In genomic region chr7:30008020-30008690, GRCm38 (mm10) we compare ENCODE assay signal across 12 mouse cellular contexts. TPM values are rescaled to one million over a fixed set of nuclear protein-coding genes. Genes with fewer than 3 reads are reported as not detected.
DNase-seq lines count a peak whose midpoint lies in the region; ATAC-seq and TF ChIP-seq lines count a peak whose summit lies in the region.
"Had no signal": no experiment of that assay in that cellular context is flagged by ENCODE, and none has a peak within 500 bp of the region (broad histone marks: within the 10 kb centered on the region; RNA-seq: fewer than 3 reads in every experiment).

No protein-coding gene starts in this region.

- DNase-seq in kidney, postnatal 10 days = no peak
- DNase-seq in CH12.LX (ENCODE audit: extremely low read depth) = no peak
- no peak for DNase-seq in embryonic facial prominence, embryonic 10.5 days (ENCODE audit: low spot score)
- no peak for DNase-seq in cerebellum, adult 2 months
- DNase-seq in left cerebral cortex, postnatal 36 days (ENCODE audit: low spot score in 2 of 2) = no peak
- no peak for DNase-seq in frontal cortex, adult 2 months (ENCODE audit: extremely low spot score in 1 of 2, low spot score in 1 of 2)
- DNase-seq: cerebellum, adult 11-12 months; thymus, adult 18-20 months had no signal

- H3K4me2 ChIP-seq in kidney, embryonic 15.5 days = no peak overlapping the region
- H3K4me2 ChIP-seq in CH12.LX (ENCODE audit: insufficient read depth, low read depth, poor library complexity, severe bottlenecking) = no peak overlapping the region
- no peak overlapping the region for H3K4me2 ChIP-seq in limb, embryonic 13.5 days (replicated peaks)
- H3K4me2 ChIP-seq: forebrain, embryonic 12.5 days; heart, embryonic 12.5 days had no signal

- no peak for TF ChIP-seq CTCF in CH12.LX (conservative IDR thresholded peaks at IDR 0.05 in 1 of 2, IDR thresholded peaks at IDR 0.05 in 1 of 2; ENCODE audit: low read depth in 2 of 2, low read length in 2 of 2)
- no peak for TF ChIP-seq CTCF in cerebellum, adult 2 months (IDR thresholded peaks at IDR 0.05; ENCODE audit: borderline replicate concordance, insufficient read depth, low read depth, low read length)

- H3K27ac ChIP-seq in kidney, embryonic 15.5 days = peak overlapping the region; percentile 78
- peak overlapping the region; percentile 49; the same call in 1 of the 2 replicates for H3K27ac ChIP-seq in CH12.LX (ENCODE audit: insufficient read depth, low read depth)
- H3K27ac ChIP-seq in embryonic facial prominence, embryonic 10.5 days (replicated peaks) = peak overlapping the region; percentile 60
- peak overlapping the region; percentile 85 for H3K27ac ChIP-seq in limb, embryonic 13.5 days
- H3K27ac ChIP-seq in cerebellum, adult 2 months (ENCODE audit: insufficient read depth, low read length) = no peak overlapping the region

- TF ChIP-seq RAD21 in CH12.LX (IDR thresholded peaks at IDR 0.05; ENCODE audit: low read depth, low read length) = no peak

- no peaks in the 10 kb centered on the region for H3K27me3 ChIP-seq in kidney, embryonic 15.5 days
- no peaks in the 10 kb centered on the region for H3K27me3 ChIP-seq in CH12.LX (replicated peaks)
- no peaks in the 10 kb centered on the region for H3K27me3 ChIP-seq in embryonic facial prominence, embryonic 10.5 days (replicated peaks; ENCODE audit: low read depth, poor library complexity, severe bottlenecking)
- H3K27me3 ChIP-seq in limb, embryonic 13.5 days = no peaks in the 10 kb centered on the region
- no peaks in the 10 kb centered on the region for H3K27me3 ChIP-seq in cerebellum, adult 2 months (ENCODE audit: control insufficient read depth, insufficient read depth, low read length)
- H3K27me3 ChIP-seq: forebrain, embryonic 12.5 days; heart, embryonic 12.5 days had no signal

- peaks cover 34% of the 10 kb centered on the region for H3K4me1 ChIP-seq in kidney, embryonic 15.5 days
- peaks cover 0 to 6% of the 10 kb centered on the region in 2 experiments; a peak in 2 of 4 replicates for H3K4me1 ChIP-seq in CH12.LX (ENCODE audit: control insufficient read depth in 1 of 2, insufficient read depth in 2 of 2)
- H3K4me1 ChIP-seq in embryonic facial prominence, embryonic 10.5 days = peaks cover 37% of the 10 kb centered on the region
- peaks cover 14% of the 10 kb centered on the region for H3K4me1 ChIP-seq in limb, embryonic 13.5 days
- peaks cover 6% of the 10 kb centered on the region for H3K4me1 ChIP-seq in cerebellum, adult 2 months (ENCODE audit: control insufficient read depth, insufficient read depth, low read length)

- 63% methylated on average over 6 of the region's 6 CpGs for WGBS in kidney, embryonic 15.5 days
- 72% methylated on average over 6 of the region's 6 CpGs for WGBS in embryonic facial prominence, embryonic 10.5 days
- 66% methylated on average over 6 of the region's 6 CpGs for WGBS in limb, embryonic 13.5 days
- 32% methylated on average over 6 of the region's 6 CpGs for WGBS in cerebellum, adult 2 months

- H3K9me3 ChIP-seq in kidney, embryonic 15.5 days (replicated peaks) = no peaks in the 10 kb centered on the region
- no peaks in the 10 kb centered on the region for H3K9me3 ChIP-seq in CH12.LX (replicated peaks; ENCODE audit: low read length)
- no peaks in the 10 kb centered on the region for H3K9me3 ChIP-seq in embryonic facial prominence, embryonic 10.5 days
- H3K9me3 ChIP-seq in limb, embryonic 13.5 days = no peaks in the 10 kb centered on the region
- H3K9me3 ChIP-seq: forebrain, embryonic 12.5 days; heart, embryonic 12.5 days had no signal

- no peak overlapping the region for H3K9ac ChIP-seq in kidney, embryonic 15.5 days
- no peak overlapping the region for H3K9ac ChIP-seq in CH12.LX (ENCODE audit: insufficient read depth, low read depth)
- H3K9ac ChIP-seq in limb, embryonic 13.5 days = no peak overlapping the region
- H3K9ac ChIP-seq: forebrain, embryonic 12.5 days; heart, embryonic 12.5 days had no signal

- ATAC-seq in kidney, embryonic 15.5 days (replicated peaks; ENCODE audit: low FRiP score) = no peak
- ATAC-seq in limb, embryonic 13.5 days (ENCODE audit: low FRiP score, low read depth) = peak; percentile 51; the same call in 1 of the 2 replicates

- intact Hi-C loops in left cerebral cortex, postnatal 36 days (cut with DNase I) = no loop called here

- no peak for TF ChIP-seq EP300 in CH12.LX (IDR thresholded peaks at IDR 0.05; ENCODE audit: low read length)

- dilution Hi-C loops in CH12.LX (cut with MboI; ENCODE audit: extremely low pct_ligation_motif_present, extremely low pct_unique_long_range_greater_than_20kb, low sequenced_read_pairs) = no loop called here

- no peak overlapping the region for H3K4me3 ChIP-seq in kidney, embryonic 15.5 days (replicated peaks)
- H3K4me3 ChIP-seq in CH12.LX (replicated peaks in 1 of 3; ENCODE audit: low read depth in 2 of 3, low read length in 2 of 3, poor library complexity in 1 of 3) = no peak overlapping the region
- no peak overlapping the region for H3K4me3 ChIP-seq in embryonic facial prominence, embryonic 10.5 days
- no peak overlapping the region for H3K4me3 ChIP-seq in limb, embryonic 13.5 days
- H3K4me3 ChIP-seq in cerebellum, adult 2 months (replicated peaks; ENCODE audit: insufficient read depth, low read depth, low read length) = no peak overlapping the region
- H3K4me3 ChIP-seq: forebrain, embryonic 12.5 days; heart, embryonic 12.5 days had no signal

- no peaks in the 10 kb centered on the region for H3K79me2 ChIP-seq in CH12.LX (replicated peaks; ENCODE audit: control insufficient read depth, extremely low read depth, insufficient read depth, poor library complexity, severe bottlenecking)

- peaks cover 73% of the 10 kb centered on the region for H3K36me3 ChIP-seq in kidney, embryonic 15.5 days
- peaks cover 45 to 79% of the 10 kb centered on the region in 2 experiments for H3K36me3 ChIP-seq in CH12.LX (replicated peaks in 1 of 2; ENCODE audit: control insufficient read depth in 1 of 2, insufficient read depth in 1 of 2, low read length in 1 of 2)
- peaks cover 90% of the 10 kb centered on the region for H3K36me3 ChIP-seq in embryonic facial prominence, embryonic 10.5 days (replicated peaks)
- H3K36me3 ChIP-seq in limb, embryonic 13.5 days = peaks cover 63% of the 10 kb centered on the region

- in situ Hi-C loops in CH12.LX (cut with MboI; ENCODE audit: low pct_ligation_motif_present, low pct_unique_long_range_greater_than_20kb, low sequenced_read_pairs) = no loop called here

- TF ChIP-seq POLR2A in CH12.LX (IDR thresholded peaks at IDR 0.05; ENCODE audit: low read depth, low read length) = no peak
- TF ChIP-seq POLR2A in cerebellum, adult 2 months (IDR thresholded peaks at IDR 0.05; ENCODE audit: borderline replicate concordance, insufficient read depth, low read length) = no peak

TF ChIP-seq in CH12.LX, 34 proteins besides CTCF, POLR2A, EP300 and RAD21 (continues in another document):
- no peak for TF ChIP-seq MXI1 (IDR thresholded peaks at IDR 0.05; ENCODE audit: low read depth, low read length)
- no peak for TF ChIP-seq UBTF (IDR thresholded peaks at IDR 0.05; ENCODE audit: low read depth, low read length)
- TF ChIP-seq ZC3H11A (IDR thresholded peaks at IDR 0.05; ENCODE audit: low read depth, low read length) = no peak
- TF ChIP-seq CHD2 (IDR thresholded peaks at IDR 0.05; ENCODE audit: low read length) = no peak
- no peak for TF ChIP-seq SIN3A (IDR thresholded peaks at IDR 0.05; ENCODE audit: low read length)
- no peak for TF ChIP-seq CHD1 (IDR thresholded peaks at IDR 0.05; ENCODE audit: low read depth, low read length)
- TF ChIP-seq ETS1 (conservative IDR thresholded peaks at IDR 0.05; ENCODE audit: low read depth, low read length) = no peak
- TF ChIP-seq MYC (IDR thresholded peaks at IDR 0.05; ENCODE audit: low read depth, low read length) = no peak
- TF ChIP-seq ZMIZ1 (IDR thresholded peaks at IDR 0.05; ENCODE audit: low read depth, low read length) = no peak
- TF ChIP-seq MAFK (IDR thresholded peaks at IDR 0.05; ENCODE audit: insufficient replicate concordance, low read length) = no peak
- TF ChIP-seq MEF2A (IDR thresholded peaks at IDR 0.05; ENCODE audit: borderline replicate concordance, low read depth, low read length) = no peak
- TF ChIP-seq TBP (conservative IDR thresholded peaks at IDR 0.05; ENCODE audit: low read depth, low read length) = no peak

RNA-seq across cellular contexts. Expression of gene Zfp568, which starts 24.4 kb away (rescaled TPM):
- polyA plus RNA-seq in kidney, embryonic 15.5 days (2015; fragmentation: Nextera tagmentation; extraction: Ambion mirVana) = 17.7 and 19.5 TPM in 2 replicates
- 10.6 and 12.9 TPM in 2 replicates for total RNA-seq in CH12.LX (2012; rRNA removed)
- 12.6 and 15.1 TPM in 2 replicates for total RNA-seq in CH12.LX (2014; rRNA removed)
- polyA plus RNA-seq in CH12.LX (2012; ENCODE audit: insufficient read length, low read depth) = 10.8 and 11.5 TPM in 2 replicates
- polyA plus RNA-seq in embryonic facial prominence, embryonic 10.5 days (2016; fragmentation: Nextera tagmentation; extraction: Ambion mirVana) = 30.4 and 34.3 TPM in 2 replicates
- polyA plus RNA-seq in limb, embryonic 13.5 days (2015; fragmentation: Nextera tagmentation; extraction: Ambion mirVana) = 27.2 and 27.9 TPM in 2 replicates
- 3.3 and 4.2 TPM in 2 replicates for polyA plus RNA-seq in cerebellum, adult 2 months (2012; rRNA removed)
- total RNA-seq in left cerebral cortex, postnatal 36 days (2021) = 1 to 10 TPM; 3.2 to 5.3 TPM
- polyA plus RNA-seq in frontal cortex, adult 2 months (2012; rRNA removed) = 2.5 and 3.1 TPM in 2 replicates

RNA-seq across cellular contexts. Expression of gene Zfp14, which starts 43.0 kb away (rescaled TPM):
- polyA plus RNA-seq in kidney, embryonic 15.5 days (2015; fragmentation: Nextera tagmentation; extraction: Ambion mirVana) = 3.0 and 4.0 TPM in 2 replicates
- total RNA-seq in CH12.LX (2012; rRNA removed) = 0.34 TPM in 2 replicates
- total RNA-seq in CH12.LX (2014; rRNA removed) = 0.34 and 0.96 TPM in 2 replicates
- 0.31 and 0.54 TPM in 2 replicates for polyA plus RNA-seq in CH12.LX (2012; ENCODE audit: insufficient read length, low read depth)
- 3.4 and 4.5 TPM in 2 replicates for polyA plus RNA-seq in embryonic facial prominence, embryonic 10.5 days (2016; fragmentation: Nextera tagmentation; extraction: Ambion mirVana)
- polyA plus RNA-seq in limb, embryonic 13.5 days (2015; fragmentation: Nextera tagmentation; extraction: Ambion mirVana) = 6.1 and 6.8 TPM in 2 replicates
- polyA plus RNA-seq in cerebellum, adult 2 months (2012; rRNA removed) = 14.8 and 18.3 TPM in 2 replicates
- total RNA-seq in left cerebral cortex, postnatal 36 days (2021) = 1 to 10 TPM; 7.7 to 8.5 TPM
- 10.5 TPM in 2 replicates for polyA plus RNA-seq in frontal cortex, adult 2 months (2012; rRNA removed)

RNA-seq across cellular contexts. Expression of gene Zfp74, which starts 54.3 kb away (rescaled TPM):
- 12.0 and 12.2 TPM in 2 replicates for polyA plus RNA-seq in kidney, embryonic 15.5 days (2015; fragmentation: Nextera tagmentation; extraction: Ambion mirVana)
- total RNA-seq in CH12.LX (2012; rRNA removed) = 4.3 and 4.7 TPM in 2 replicates
- total RNA-seq in CH12.LX (2014; rRNA removed) = 3.8 and 4.1 TPM in 2 replicates
- polyA plus RNA-seq in CH12.LX (2012; ENCODE audit: insufficient read length, low read depth) = 6.7 and 6.9 TPM in 2 replicates
- polyA plus RNA-seq in embryonic facial prominence, embryonic 10.5 days (2016; fragmentation: Nextera tagmentation; extraction: Ambion mirVana) = 13.9 and 14.7 TPM in 2 replicates
- polyA plus RNA-seq in limb, embryonic 13.5 days (2015; fragmentation: Nextera tagmentation; extraction: Ambion mirVana) = 14.9 and 17.6 TPM in 2 replicates
- polyA plus RNA-seq in cerebellum, adult 2 months (2012; rRNA removed) = 15.4 and 17.3 TPM in 2 replicates
- total RNA-seq in left cerebral cortex, postnatal 36 days (2021) = 10 to 100 TPM; 18.0 to 19.1 TPM
- polyA plus RNA-seq in frontal cortex, adult 2 months (2012; rRNA removed) = 12.1 and 13.3 TPM in 2 replicates
